Mouse (Mus musculus) mouse trophoblast stem cell (cell line): ENCODE results near the gene Gm20388.
"Not testable (repeated sequence)": the region's sequence is repeated elsewhere in the genome, so short reads cannot be mapped to it uniquely, and the experiment has no call there.

ENCODE experiments used
- in situ Hi-C, 2 experiments: fragments of 300-500 bp; cut with MseI, MboI; formaldehyde crosslinking; loops; 2 replicates in 1 of 2; 3 replicates in 1 of 2; pipeline ENCODE4 v1.15.1; 2025

Gene Gm20388

GRCm38 (mm10) chr8:122989976-122990375, 3079.3 kb downstream of the Gm20388 start:
- in situ Hi-C loops, result no loop called here

GRCm38 (mm10) chr8:122991368-122991767, 3080.7 kb downstream of the Gm20388 start:
- in situ Hi-C loops, result no loop called here

- in situ Hi-C loops, result no loop called here
Observed at GRCm38 (mm10) chr8:122992296-122992695, 3081.7 kb downstream of the Gm20388 start.

GRCm38 (mm10) chr8:122993031-122993430, 3082.4 kb downstream of the Gm20388 start:
- in situ Hi-C loops, result no loop called here

GRCm38 (mm10) chr8:122993740-122994139, 3083.1 kb downstream of the Gm20388 start:
- in situ Hi-C loops, result no loop called here

- in situ Hi-C loops, result no loop called here
Observed at GRCm38 (mm10) chr8:122997963-122998362, 3087.3 kb downstream of the Gm20388 start.

- in situ Hi-C loops, result no loop called here
Observed at GRCm38 (mm10) chr8:123000311-123000710, 3089.7 kb downstream of the Gm20388 start.

GRCm38 (mm10) chr8:123004033-123004922, 3093.6 kb downstream of the Gm20388 start:
- in situ Hi-C loops, result no loop called here

- in situ Hi-C loops, result no loop called here
Observed at GRCm38 (mm10) chr8:123005328-123005727, 3094.7 kb downstream of the Gm20388 start.

GRCm38 (mm10) chr8:123005805-123006204, 3095.2 kb downstream of the Gm20388 start:
- in situ Hi-C loops, result no loop called here

GRCm38 (mm10) chr8:123011321-123011720, 3100.7 kb downstream of the Gm20388 start:
- in situ Hi-C loops, result no loop called here

- in situ Hi-C loops, result no loop called here
Observed at GRCm38 (mm10) chr8:123014429-123014828, 3103.8 kb downstream of the Gm20388 start.

- in situ Hi-C loops, result no loop called here
Observed at GRCm38 (mm10) chr8:123015074-123015473, 3104.4 kb downstream of the Gm20388 start.

GRCm38 (mm10) chr8:123017143-123017542, 3106.5 kb downstream of the Gm20388 start:
- in situ Hi-C loops, result no loop called here

- in situ Hi-C loops, result no loop called here
Observed at GRCm38 (mm10) chr8:123018484-123019164, 3108.0 kb downstream of the Gm20388 start.

GRCm38 (mm10) chr8:123020084-123020483, 3109.4 kb downstream of the Gm20388 start:
- in situ Hi-C loops, result no loop called here

GRCm38 (mm10) chr8:123020859-123021258, 3110.2 kb downstream of the Gm20388 start:
- in situ Hi-C loops, result no loop called here

GRCm38 (mm10) chr8:123021259-123021658, 3110.6 kb downstream of the Gm20388 start:
- in situ Hi-C loops, result no loop called here

- in situ Hi-C loops, result no loop called here
Observed at GRCm38 (mm10) chr8:123022727-123023126, 3112.1 kb downstream of the Gm20388 start.

- in situ Hi-C loops, result no loop called here
Observed at GRCm38 (mm10) chr8:123024226-123024625, 3113.6 kb downstream of the Gm20388 start.

GRCm38 (mm10) chr8:123025951-123026351, 3115.3 kb downstream of the Gm20388 start:
- in situ Hi-C loops, result no loop called here

- in situ Hi-C loops, result no loop called here
Observed at GRCm38 (mm10) chr8:123027786-123028185, 3117.1 kb downstream of the Gm20388 start.

GRCm38 (mm10) chr8:123030091-123030490, 3119.4 kb downstream of the Gm20388 start:
- in situ Hi-C loops, result not testable (repeated sequence)
